Mouse (Mus musculus) G1E (cell line): ENCODE results near the gene Tspan5. TPM values are rescaled to one million over a fixed set of nuclear protein-coding genes. Genes with fewer than 3 reads are reported as not detected.

Experiments
- ATAC-seq: 2 replicates; pipeline ENCODE4 v1.8.0; 2016; ENCODE audit warnings: mild to moderate bottlenecking; ENCODE audit not compliant: insufficient number of reproducible peaks, poor library complexity, low FRiP score, severe bottlenecking; ENCODE audit errors: extremely low read depth
- DNase-seq: peaks from one replicate; pipeline ENCODE4 v3.0.0; 2012; ENCODE audit warnings: low spot score
- H3K27me3 ChIP-seq: 2 replicates; pipeline ENCODE4 v1.6.1; 2012; ENCODE audit warnings: mild to moderate bottlenecking, low read length, inconsistent platforms; ENCODE audit not compliant: insufficient read depth
- H3K36me3 ChIP-seq: replicated peaks from 2 replicates; pipeline ENCODE3; 2012; ENCODE audit warnings: mild to moderate bottlenecking, inconsistent platforms
- H3K4me1 ChIP-seq: 2 replicates; pipeline ENCODE4 v1.6.1; 2012; ENCODE audit warnings: low read depth, low read length, inconsistent platforms, mixed read lengths; ENCODE audit not compliant: insufficient read depth
- H3K4me3 ChIP-seq: 2 replicates; pipeline ENCODE4 v1.5.1; 2012; ENCODE audit warnings: low read depth, mild to moderate bottlenecking, inconsistent platforms, low read length, moderate library complexity, mixed read lengths
- H3K9me3 ChIP-seq: replicated peaks from 2 replicates; pipeline ENCODE4 v1.6.1; 2012; ENCODE audit warnings: inconsistent platforms
- CTCF ChIP-seq: IDR thresholded peaks from 2 replicates; pipeline ENCODE4 v1.5.1; 2012; ENCODE audit warnings: low read depth, low read length, inconsistent platforms, mixed read lengths
- GATA1 ChIP-seq: IDR thresholded peaks from 2 replicates; pipeline ENCODE4 v1.6.1; 2012; ENCODE audit warnings: borderline replicate concordance, low read length, inconsistent platforms, mixed read lengths
- GATA2 ChIP-seq: IDR thresholded peaks from 2 replicates; pipeline ENCODE4 v1.6.1; 2012; ENCODE audit warnings: low read depth, low read length, inconsistent platforms, borderline replicate concordance
- POLR2AphosphoS5 ChIP-seq: IDR thresholded peaks from 2 replicates; pipeline ENCODE4 v1.6.1; 2012; ENCODE audit warnings: low read depth, low read length, inconsistent platforms; ENCODE audit not compliant: insufficient replicate concordance
- TAL1 ChIP-seq: conservative IDR thresholded peaks from 2 replicates; pipeline ENCODE4 v1.6.1; 2012; ENCODE audit warnings: low read depth, low read length, inconsistent platforms, mixed read lengths
- polyA plus RNA-seq: library from polyadenylated mRNA; stranded (reverse); fragments of >175 nt; gene quantifications from 2 replicates; pipeline ENCODE4 v1.2.3, GENCODE M21; 2012
- total RNA-seq, 2 experiments: library from RNA; stranded (forward) in 1 of 2; stranded (reverse) in 1 of 2; fragments of 200-1000 nt in 1 of 2; fragments of >200 nt in 1 of 2; fragmentation: Nextera tagmentation in 1 of 2; gene quantifications; 2 replicates each; pipeline ENCODE4 v1.2.3; 2014 to 2017

The Tspan5 gene
- total and polyA plus RNA-seq, 3 experiments = 0.05 TPM; not detected in 2

GRCm38 (mm10) chr3:138789275-138789674, 47.3 kb downstream of the Tspan5 start:
- DNase-seq (no peak), ATAC-seq (no peak)
- H3K4me3 ChIP-seq = no peak overlapping the region
- no peaks in the 10 kb centered on the region for H3K36me3 ChIP-seq
- H3K9me3 ChIP-seq = no peaks in the 10 kb centered on the region
- TF ChIP-seq CTCF (no peak), GATA1 (no peak), POLR2AphosphoS5 (no peak), TAL1 (no peak), GATA2 (no peak)
- H3K4me1 ChIP-seq = no peaks in the 10 kb centered on the region
- H3K27me3 ChIP-seq = no peaks in the 10 kb centered on the region

GRCm38 (mm10) chr3:138794533-138794932, 52.5 kb downstream of the Tspan5 start:
- no peak for TF ChIP-seq GATA2
- TF ChIP-seq CTCF = no peak
- no peak for TF ChIP-seq POLR2AphosphoS5
- no peak for TF ChIP-seq GATA1
- TF ChIP-seq TAL1 = no peak
- no peak for ATAC-seq
- H3K4me3 ChIP-seq = no peak overlapping the region
- no peaks in the 10 kb centered on the region for H3K36me3 ChIP-seq
- H3K27me3 ChIP-seq = peaks cover 6% of the 10 kb centered on the region; the same call in 1 of the 2 replicates
- no peaks in the 10 kb centered on the region for H3K4me1 ChIP-seq
- H3K9me3 ChIP-seq = no peaks in the 10 kb centered on the region
- no peak for DNase-seq

- no peak overlapping the region for H3K4me3 ChIP-seq
- ATAC-seq (no peak), DNase-seq (no peak)
- H3K4me1 ChIP-seq = no peaks in the 10 kb centered on the region
- H3K36me3 ChIP-seq = no peaks in the 10 kb centered on the region
- TF ChIP-seq CTCF (no peak), GATA2 (no peak), TAL1 (no peak), GATA1 (no peak), POLR2AphosphoS5 (no peak)
- H3K27me3 ChIP-seq = peaks cover 6% of the 10 kb centered on the region; the same call in 1 of the 2 replicates
- no peaks in the 10 kb centered on the region for H3K9me3 ChIP-seq
These were observed 54.0 kb downstream of the Tspan5 start for GRCm38 (mm10) chr3:138795951-138796350.

DNA sequence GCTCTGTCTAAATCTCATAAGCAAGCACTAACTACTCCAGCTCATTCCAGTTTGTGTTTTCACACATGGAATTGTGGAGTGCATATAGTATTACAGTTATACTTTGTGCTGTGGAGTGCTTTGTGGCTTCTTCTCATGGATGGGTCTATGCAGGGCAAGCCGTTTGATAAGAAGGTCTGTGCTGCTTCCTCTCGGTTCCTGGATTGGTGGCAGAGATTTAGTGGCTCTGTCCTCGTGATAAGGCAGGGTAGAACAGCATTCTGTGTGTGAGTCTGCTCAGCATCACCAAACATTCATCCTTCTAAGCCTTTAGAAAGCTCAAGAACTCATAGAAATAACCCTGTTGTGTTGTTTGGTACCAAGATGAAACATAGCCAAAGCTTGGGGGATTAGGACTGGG, 54.6 kb downstream of the Tspan5 start:
- H3K36me3 ChIP-seq = no peaks in the 10 kb centered on the region
- H3K27me3 ChIP-seq = peaks cover 6% of the 10 kb centered on the region; the same call in 1 of the 2 replicates
- H3K4me3 ChIP-seq = no peak overlapping the region
- H3K9me3 ChIP-seq = no peaks in the 10 kb centered on the region
- no peak for TF ChIP-seq GATA2
- TF ChIP-seq GATA1 = no peak
- TF ChIP-seq TAL1 = no peak
- TF ChIP-seq CTCF = no peak
- no peak for TF ChIP-seq POLR2AphosphoS5
- no peak for DNase-seq
- ATAC-seq = no peak
- no peaks in the 10 kb centered on the region for H3K4me1 ChIP-seq

DNA sequence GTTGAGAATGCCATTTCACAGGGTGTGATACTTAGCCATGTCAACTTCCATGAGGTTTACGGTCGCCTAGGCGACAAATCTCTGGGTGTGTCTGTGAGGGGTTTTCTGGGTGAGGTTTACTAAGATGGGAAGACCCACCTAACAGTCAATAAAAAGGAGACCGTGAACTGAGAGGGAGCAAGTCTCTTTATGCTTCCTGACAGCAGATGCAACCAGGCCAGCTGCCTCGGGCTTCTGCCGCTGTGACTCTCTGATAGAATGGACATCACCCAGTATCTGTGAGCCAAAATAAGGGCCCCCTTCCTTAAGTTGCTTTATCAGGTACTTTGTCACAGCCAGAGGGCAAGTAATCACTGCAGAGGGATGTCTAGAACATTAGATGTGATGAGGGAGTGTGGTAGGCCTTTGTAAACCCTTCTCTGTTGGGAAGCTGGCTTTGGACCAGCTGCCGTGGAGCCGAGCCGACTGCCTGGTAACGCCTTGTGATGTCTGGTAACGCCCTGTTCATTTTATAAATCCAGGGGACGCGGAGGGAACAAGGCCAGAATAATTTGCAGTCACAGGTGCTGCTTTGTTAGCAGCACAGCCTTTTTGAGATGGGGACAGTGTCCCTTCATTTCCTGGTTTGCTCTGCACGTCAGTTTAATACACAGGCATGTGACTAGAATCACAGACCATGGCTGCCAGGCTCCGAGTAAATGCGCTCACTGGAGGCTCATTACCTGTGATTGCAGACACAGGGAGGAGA, 58.8 kb downstream of the Tspan5 start:
- Histone ChIP-seq H3K9me3 (no peaks in the 10 kb centered on the region), H3K27me3 (peaks cover 14% of the 10 kb centered on the region), H3K36me3 (no peaks in the 10 kb centered on the region), H3K4me3 (no peak overlapping the region), H3K4me1 (no peaks in the 10 kb centered on the region)
- TF ChIP-seq CTCF (no peak), TAL1 (no peak), GATA2 (no peak), POLR2AphosphoS5 (no peak), GATA1 (no peak)
- DNase-seq = no peak
- ATAC-seq = no peak

DNA sequence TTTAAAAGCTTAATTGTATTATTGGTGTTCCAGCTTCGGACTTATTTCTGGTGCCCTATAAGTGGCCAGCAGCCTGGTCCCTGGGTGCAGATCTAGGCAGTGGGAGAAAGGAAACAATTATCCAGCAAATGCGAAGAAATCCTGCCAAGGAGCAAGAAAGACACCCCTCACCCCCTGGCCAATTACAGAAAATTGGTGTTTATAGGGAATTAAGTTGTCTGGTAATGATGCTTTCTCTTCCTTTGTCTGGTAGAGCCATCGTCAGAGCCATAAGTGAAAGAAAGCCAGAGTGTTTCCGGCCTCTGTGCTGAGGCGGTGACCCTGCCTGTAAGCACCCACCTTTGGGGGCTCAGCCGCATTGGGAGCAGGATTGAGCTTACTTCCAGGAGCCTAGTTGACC, 59.7 kb downstream of the Tspan5 start:
- no peaks in the 10 kb centered on the region for H3K9me3 ChIP-seq
- H3K4me1 ChIP-seq = no peaks in the 10 kb centered on the region
- ATAC-seq (no peak), DNase-seq (no peak)
- no peak for TF ChIP-seq POLR2AphosphoS5
- no peak for TF ChIP-seq CTCF
- no peak for TF ChIP-seq GATA2
- no peak for TF ChIP-seq TAL1
- TF ChIP-seq GATA1 = no peak
- H3K36me3 ChIP-seq = no peaks in the 10 kb centered on the region
- H3K27me3 ChIP-seq = peaks cover 14% of the 10 kb centered on the region
- no peak overlapping the region for H3K4me3 ChIP-seq
